Mouse (Mus musculus) megakaryocyte, embryonic 14.5 days (primary cell): ENCODE measurements at regions not wholly inside any gene's neighbourhood (a gene's known extent, or its start where the extent isn't known, plus 50 kb on each side); places are given as distances from the start of the nearest gene placed in this dataset.

ENCODE experiments used
- FLI1 ChIP-seq: IDR thresholded peaks from 2 replicates; pipeline ENCODE4 v1.6.1; 2012; ENCODE audit warnings: low read length, inconsistent platforms, mixed read lengths
- GATA1 ChIP-seq: IDR thresholded peaks from 3 replicates; pipeline ENCODE4 v1.6.1; 2012; ENCODE audit warnings: mixed read lengths, low read length, inconsistent platforms, borderline replicate concordance

DNA sequence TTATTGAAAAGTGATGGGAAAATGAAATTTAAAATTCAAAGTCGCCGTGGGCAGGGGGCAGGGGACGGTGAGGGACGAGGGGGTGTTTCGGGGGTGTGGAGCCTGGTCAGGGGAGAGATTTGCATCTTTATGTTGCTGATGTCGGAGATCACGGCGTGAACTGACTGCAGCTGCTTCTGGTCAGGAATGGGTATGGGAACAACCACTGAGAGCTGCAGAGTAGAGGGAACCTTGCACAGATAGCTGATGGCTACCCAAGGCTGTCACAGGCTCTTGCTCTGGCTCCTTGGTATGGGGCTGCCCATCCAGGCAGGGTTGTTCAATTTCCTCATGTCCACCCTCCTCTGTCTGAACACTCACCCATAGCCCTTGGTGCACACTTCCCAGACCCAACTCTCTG, 155.9 kb downstream of the Kif26a start:
- no peak for TF ChIP-seq FLI1
- TF ChIP-seq GATA1, result no peak
